Mouse (Mus musculus): ENCODE measurements at regions not wholly inside any gene's neighbourhood (a gene's known extent, or its start where the extent isn't known, plus 50 kb on each side); places are given as distances from the start of the nearest gene placed in this dataset.

DNA sequence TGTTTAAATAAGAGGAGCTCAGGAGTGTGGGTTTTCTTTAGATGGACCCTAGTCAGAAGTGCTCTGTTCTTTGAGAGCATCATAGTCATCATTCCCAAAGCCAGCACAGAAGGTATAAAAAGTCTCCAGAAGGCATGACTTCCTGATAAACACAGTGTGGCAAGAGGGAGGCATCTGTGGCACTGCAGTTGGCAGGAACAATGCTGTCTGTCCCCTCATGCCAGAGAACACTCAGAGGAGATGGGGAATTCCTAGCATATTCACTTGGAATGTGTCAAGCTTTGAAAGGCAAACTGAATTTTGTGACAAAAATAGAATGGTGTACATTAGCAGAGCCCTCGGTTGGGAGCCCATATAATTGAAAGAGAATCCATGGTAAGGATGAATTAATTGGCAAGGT is 268.8 kb upstream of the Kcnh7 start:
- TF ChIP-seq CTCF (IDR thresholded peaks at IDR 0.05; ENCODE audit: low read depth) (no peak), EP300 (IDR thresholded peaks at IDR 0.05; ENCODE audit: low read depth) (no peak)

All from heart, postnatal 0 days (tissue).